Mouse (Mus musculus) brain, embryonic 18.5 days (tissue): ENCODE results near the gene 5730596B20Rik.

Experiments used
- DNase-seq: peaks from one replicate; pipeline ENCODE4 v3.0.0-alpha.2; 2012; ENCODE audit warnings: low read depth, low spot score

5730596B20Rik gene

GRCm38 (mm10) chr6:52162611-52163365, 14.5 kb upstream of the 5730596B20Rik start:
- no peak for DNase-seq

GRCm38 (mm10) chr6:52163366-52164031, 13.8 kb upstream of the 5730596B20Rik start:
- no peak for DNase-seq

DNA sequence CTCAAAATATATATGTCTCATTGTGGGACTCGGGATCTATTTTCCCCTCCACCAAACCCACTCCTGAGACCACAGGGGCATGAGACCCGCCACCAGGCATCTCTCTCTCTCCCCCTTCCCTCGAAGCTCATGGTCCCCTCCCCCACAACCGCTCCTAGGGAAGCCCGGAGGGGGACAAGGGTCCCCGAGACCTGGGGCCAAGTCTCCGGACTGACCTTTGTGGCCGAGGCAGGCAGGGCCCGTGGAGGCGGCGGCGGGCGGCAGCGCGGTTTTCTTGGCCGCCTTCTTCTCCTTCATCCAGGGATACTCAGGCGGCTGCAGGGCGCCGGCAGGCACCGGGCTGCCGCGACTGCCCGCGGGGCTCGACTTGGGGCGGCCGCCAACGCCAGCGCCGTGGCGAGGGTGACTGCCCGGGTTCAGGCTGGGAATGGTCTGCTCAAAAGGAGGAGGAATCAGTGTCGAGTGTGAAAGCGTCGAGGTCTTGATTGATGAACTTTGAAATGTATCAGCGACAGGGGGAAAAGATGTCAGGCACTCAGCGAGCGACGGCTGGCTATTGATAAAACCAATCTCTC, 13.2 kb upstream of the 5730596B20Rik start:
- no peak for DNase-seq

GRCm38 (mm10) chr6:52164626-52165440, 12.5 kb upstream of the 5730596B20Rik start, which contains the start of gene Hoxa2:
TSS of gene Hoxa2 (minus strand) at chr6:52164831.
- no peak for DNase-seq

DNA sequence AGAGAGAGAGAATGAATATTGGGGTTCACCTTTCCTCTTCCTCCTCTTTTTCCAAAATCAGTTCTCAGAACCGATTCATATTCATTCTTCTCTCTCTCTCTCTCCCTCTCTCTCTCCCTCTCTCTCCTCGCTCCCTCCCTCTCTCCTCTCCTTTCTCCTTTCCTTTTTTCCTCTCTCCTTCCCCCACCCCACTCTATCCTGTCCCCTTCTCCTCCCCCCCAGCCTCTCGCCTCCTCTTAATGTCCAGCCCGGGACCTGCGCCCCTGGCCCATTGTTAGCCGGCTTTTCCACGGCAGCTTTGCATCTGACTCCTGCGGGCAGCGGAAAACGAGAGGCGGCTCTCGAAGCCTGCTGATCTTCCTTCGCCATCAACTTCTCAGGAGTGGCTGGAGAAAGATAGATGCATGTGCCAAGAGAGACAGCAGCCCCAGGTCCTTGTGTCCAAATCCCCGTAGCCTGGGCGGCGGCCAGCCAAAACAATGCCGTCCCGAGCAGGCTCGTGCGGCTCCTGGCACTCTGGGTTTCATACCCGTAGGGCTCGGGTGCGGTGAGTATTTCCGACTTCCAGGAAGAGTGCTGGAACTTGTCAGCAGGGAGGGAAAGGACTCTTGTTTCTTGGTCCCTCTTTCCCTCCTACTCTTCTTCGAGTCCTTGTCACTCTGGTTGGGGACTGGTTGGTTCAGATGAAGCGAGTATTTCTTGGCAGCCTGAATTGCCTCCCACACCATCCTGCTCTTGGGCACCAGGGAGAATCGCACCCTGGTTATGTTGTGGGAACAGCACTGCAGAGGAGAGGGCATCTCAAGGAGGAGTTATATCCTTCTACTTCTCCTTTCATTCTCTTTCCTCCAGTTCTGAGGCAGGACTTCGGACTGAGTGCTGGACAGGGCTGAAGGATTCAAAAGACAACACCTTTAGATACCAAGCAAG, 11.6 kb upstream of the 5730596B20Rik start:
- no peak for DNase-seq

DNA sequence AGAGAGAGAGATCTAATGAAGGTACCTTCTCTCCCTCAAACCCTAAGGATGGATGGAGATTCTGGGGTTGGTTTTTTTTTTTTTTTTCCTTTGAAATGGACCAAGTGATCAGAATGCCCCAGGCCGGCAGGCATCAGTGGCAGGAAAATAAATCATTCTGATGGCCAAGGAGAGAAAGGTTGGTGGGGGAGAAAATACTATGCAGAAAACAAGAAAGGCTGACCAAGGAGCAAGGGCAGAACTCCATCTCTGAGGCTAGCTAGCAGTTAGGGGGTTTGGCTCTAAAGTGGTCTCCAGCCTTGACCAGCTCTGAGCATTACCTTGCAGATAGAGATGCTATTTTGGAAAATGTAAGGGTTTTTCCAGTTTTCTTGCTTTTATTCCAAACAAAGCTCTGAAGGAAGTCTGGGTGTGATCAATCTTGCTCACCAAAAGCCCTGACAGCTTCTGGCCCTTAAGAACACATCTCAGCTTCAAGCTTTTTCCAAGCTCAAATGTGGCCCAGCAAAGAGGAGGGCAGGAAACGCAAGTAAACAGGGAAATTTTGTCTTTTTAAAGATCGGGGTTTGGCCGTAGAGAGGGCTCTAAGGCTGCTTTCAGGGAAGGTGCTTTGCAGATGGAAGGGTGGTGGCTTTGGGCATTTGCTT, 10.7 kb upstream of the 5730596B20Rik start:
- no peak for DNase-seq

GRCm38 (mm10) chr6:52167176-52167575, 10.1 kb upstream of the 5730596B20Rik start:
- no peak for DNase-seq

- DNase-seq = no peak
Measured at GRCm38 (mm10) chr6:52167736-52168161, 9.5 kb upstream of the 5730596B20Rik start.

GRCm38 (mm10) chr6:52168191-52169055, 8.9 kb upstream of the 5730596B20Rik start:
- no peak for DNase-seq

GRCm38 (mm10) chr6:52169499-52170165, 7.7 kb upstream of the 5730596B20Rik start:
- no peak for DNase-seq

GRCm38 (mm10) chr6:52170166-52170897, 7.0 kb upstream of the 5730596B20Rik start:
- no peak for DNase-seq

- DNase-seq = no peak
Measured at GRCm38 (mm10) chr6:52170898-52171223, 6.4 kb upstream of the 5730596B20Rik start.

DNA sequence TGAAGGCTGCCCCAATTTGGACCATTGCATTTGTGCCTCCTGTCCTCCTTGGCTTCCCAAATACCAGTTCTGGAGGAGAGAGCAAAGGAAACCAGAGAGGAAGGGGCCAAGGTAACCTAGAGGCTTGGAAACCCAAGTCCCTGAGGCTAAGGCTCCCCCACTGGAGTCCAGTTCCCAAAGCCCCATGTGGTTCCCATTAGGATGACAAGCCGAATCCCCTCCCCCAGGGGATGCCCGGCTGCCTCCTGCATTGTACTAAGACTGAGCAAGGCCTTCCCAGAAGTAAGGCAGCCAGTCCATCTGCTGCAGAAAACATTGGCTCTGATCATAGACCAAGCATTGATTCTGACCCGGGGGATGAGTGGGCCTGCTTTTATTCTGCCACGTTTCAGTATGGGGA, 6.0 kb upstream of the 5730596B20Rik start:
- DNase-seq = no peak

DNA sequence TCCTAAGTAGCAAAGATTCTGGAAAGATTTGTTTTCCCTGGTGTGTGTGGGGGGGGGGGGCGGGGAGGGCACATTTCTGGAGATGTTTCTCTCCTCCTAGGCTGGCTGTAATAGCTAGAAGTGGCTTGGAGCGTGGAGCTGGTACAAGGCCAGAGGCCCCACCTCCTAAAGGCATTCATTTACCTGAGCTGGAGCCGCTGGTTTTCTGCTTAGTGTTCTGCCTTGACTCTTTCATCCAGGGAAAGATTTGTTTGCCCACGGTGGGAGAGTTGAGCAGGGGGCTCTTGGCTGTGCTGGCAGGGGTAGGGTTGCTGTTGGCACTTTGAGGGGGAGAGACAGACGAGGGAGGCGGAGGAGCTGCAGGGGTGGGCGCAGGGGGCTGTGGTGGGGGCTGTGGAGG, 5.4 kb upstream of the 5730596B20Rik start:
- no peak for DNase-seq

- no peak for DNase-seq
Measured at GRCm38 (mm10) chr6:52172501-52172900, 4.8 kb upstream of the 5730596B20Rik start.

GRCm38 (mm10) chr6:52173648-52174047, 3.6 kb upstream of the 5730596B20Rik start:
- no peak for DNase-seq

DNA sequence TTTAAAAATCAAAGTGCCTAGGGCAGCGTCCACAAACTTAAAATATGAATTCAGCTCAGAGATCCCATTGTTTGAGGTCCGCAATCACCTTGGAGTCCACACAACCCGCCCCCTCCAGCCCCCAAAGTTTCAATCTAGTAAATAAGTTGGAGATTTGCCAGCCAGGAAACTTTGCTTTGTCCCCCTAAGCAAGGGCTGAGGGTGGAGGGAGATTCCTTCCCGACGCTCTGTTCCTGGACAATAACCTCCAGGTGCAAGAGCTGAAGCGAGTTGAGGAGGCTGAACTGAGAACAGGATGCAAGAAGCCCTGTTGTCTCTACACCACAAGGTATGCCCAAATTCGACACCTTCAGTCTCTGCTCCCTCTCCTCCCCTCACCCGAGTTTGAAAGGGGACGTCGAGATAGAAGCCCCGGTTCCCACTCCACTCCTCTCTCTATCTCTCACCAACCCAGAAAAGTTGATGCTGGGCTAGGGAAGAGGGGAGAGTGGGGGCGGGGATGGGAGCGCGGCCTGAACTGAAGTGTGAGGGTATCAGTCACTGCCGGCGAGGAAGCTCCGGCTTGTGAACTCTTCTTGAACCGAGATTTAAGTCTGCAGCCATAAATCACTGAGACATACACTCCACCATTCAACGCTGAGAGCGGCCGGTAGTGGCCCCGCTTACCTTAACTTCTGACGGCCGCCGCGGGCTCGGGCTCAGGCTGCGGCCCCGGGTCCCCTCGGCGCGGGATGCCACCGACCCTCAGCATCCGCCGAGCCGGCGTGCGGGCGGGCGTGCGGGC, 2.1 kb upstream of the 5730596B20Rik start:
- no peak for DNase-seq
